Mouse (Mus musculus) layer of hippocampus, adult 9-10 months (tissue): Measurements from ENCODE around the gene Srrt.

Source experiments
- DNase-seq: peaks from one replicate; pipeline ENCODE4 v3.0.0; 2022; ENCODE audit warnings: low spot score

Gene Srrt

DNA sequence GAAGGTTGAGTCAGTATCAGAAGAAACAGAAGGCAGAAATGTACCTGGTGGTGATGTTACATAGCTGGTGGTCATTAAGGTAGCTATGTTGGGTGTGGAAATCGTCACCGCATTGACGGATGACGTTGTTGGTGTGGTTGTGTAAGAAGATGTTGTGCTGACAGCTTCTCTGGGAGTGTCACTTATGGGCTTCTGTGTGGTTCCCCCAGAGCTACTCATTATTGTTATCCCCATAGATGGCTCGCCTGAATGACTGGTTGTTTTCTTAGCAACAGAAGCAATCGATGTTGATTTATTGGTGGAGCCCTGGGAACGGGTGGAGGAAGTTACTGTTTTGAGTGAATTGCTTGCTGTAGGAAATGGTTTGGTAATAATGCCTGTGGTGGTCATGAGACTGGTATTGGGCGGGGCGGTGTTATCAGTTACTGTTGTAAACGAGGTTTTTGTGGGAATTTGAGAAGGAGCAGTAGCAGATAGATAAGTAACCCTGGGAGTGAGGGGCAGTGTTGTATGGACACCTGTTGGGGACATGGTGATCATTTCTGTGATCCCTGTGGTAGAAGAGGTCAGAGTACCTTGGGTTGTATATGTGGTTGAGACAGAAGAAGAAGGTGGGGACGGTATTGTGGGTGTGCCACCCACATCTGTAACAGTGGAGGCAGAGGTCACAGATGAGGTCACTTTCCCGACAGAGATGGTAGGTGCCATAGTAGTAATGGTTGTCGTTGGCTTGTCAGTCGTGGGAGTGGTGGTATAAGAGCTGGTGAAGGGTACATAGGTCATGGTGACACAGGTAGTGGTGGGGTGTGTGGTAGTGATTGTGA is 43.4 kb downstream of the Srrt start:
- no peak for DNase-seq
